Mouse (Mus musculus) liver, embryonic 14.5 days (tissue): ENCODE measurements around the gene Svip.

Experiments used
- CTCF ChIP-seq: IDR thresholded peaks from 2 replicates; pipeline ENCODE4 v1.5.1; 2016; ENCODE audit warnings: antibody characterized with exemption, low read depth, control low read depth
- EP300 ChIP-seq: IDR thresholded peaks from 2 replicates; pipeline ENCODE4 v1.6.1; 2016; ENCODE audit warnings: antibody characterized with exemption, low read depth

- no peak for TF ChIP-seq EP300
- no peak for TF ChIP-seq CTCF
These were observed 45.0 kb downstream of the Svip start for GRCm38 (mm10) chr7:51960698-51961374.
